Mouse (Mus musculus) 3T3-L1 (cell line): ENCODE data around the gene Ubox5.
"Not testable (repeated sequence)": the region's sequence is repeated elsewhere in the genome, so short reads cannot be mapped to it uniquely, and the experiment has no call there.

Source experiments
- DNase-seq: peaks from one replicate; pipeline ENCODE4 v3.0.0-alpha.2; 2015; ENCODE audit warnings: low read depth, low spot score

The Ubox5 gene

GRCm38 (mm10) chr2:130629839-130630203 lies at the start of gene Ubox5, which contains the start of gene Fastkd5:
Gene Ubox5 (minus strand): TSS chr2:130630038.
Gene Fastkd5 (minus strand): TSS chr2:130630027.
- DNase-seq: peak; percentile 94

GRCm38 (mm10) chr2:130679154-130679553 lies 49.3 kb upstream of the Ubox5 start:
- no peak for DNase-seq

- DNase-seq: no peak
Observed at GRCm38 (mm10) chr2:130677211-130677610, 47.4 kb upstream of the Ubox5 start.

DNA sequence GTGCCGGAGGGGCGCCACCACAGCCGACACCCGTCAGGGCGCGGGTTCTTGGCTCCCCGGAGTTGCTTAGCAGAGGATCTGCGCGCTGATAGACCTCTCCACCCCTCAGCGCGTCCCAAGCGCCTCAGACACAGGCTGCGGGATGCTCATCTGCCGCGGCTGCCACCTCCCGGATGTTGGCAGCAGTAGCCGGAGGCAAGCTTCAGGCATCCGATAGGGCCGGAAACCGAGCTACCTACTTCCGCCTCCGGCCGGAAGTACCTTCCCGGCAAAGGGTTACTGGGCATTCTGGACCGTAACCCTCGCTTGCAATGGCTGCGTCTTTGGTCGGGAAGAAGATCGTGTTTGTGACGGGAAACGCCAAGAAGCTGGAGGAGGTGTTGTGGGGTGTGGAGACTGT lies 37.7 kb upstream of the Ubox5 start, which contains the start of gene Itpa:
Gene Itpa, plus strand, starts transcription at position 52 of the 400 bp plus-strand sequence.
- peak; percentile 95 for DNase-seq

- peak; percentile 98 for DNase-seq
Observed at GRCm38 (mm10) chr2:130664102-130664701, 34.4 kb upstream of the Ubox5 start, which contains the start of gene Ddrgk1. Gene Ddrgk1 (minus strand): TSS chr2:130664659.

GRCm38 (mm10) chr2:130663342-130663741 lies 33.5 kb upstream of the Ubox5 start:
- no peak for DNase-seq

DNA sequence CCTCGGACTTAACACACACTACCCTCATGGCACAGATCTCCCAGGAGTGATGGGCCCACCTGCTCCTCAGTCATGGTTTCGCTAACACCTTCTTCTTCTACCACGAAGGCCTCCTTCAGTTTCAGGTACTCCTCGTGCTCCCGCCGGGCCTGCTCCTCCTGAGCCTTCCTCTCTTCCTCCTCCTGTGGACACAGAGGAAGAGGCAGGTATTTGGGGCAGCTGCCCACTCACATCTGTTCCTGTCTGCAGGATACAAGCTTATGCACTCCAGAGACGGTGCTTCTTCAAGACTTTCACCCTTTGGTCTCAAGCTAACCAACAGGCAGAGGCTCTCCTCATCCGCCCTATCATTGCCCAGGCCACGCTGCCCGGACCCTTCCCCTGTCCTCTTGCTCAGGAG lies 28.7 kb upstream of the Ubox5 start:
- no peak for DNase-seq

- DNase-seq: no peak
Observed at GRCm38 (mm10) chr2:130657541-130657940, 27.7 kb upstream of the Ubox5 start.

DNA sequence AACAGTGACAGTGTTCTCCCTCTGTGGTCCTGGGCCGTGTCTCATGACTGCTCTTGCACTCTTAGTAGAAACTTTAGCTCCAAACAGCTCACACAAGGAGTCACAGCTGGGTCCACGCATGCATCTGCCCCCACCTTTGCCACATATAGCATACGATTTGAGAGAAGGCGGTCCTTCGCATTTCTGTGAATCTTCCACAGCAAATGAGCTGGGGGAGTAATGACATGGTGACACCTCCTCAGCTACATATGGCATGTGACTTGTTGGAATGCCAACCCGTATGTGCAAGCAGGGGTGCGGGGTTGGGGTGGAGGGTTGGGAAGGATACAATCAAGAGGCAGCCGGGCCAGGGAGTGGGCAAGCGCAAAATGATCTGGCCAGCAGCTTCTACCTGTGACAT lies 26.7 kb upstream of the Ubox5 start:
- no peak for DNase-seq

DNA sequence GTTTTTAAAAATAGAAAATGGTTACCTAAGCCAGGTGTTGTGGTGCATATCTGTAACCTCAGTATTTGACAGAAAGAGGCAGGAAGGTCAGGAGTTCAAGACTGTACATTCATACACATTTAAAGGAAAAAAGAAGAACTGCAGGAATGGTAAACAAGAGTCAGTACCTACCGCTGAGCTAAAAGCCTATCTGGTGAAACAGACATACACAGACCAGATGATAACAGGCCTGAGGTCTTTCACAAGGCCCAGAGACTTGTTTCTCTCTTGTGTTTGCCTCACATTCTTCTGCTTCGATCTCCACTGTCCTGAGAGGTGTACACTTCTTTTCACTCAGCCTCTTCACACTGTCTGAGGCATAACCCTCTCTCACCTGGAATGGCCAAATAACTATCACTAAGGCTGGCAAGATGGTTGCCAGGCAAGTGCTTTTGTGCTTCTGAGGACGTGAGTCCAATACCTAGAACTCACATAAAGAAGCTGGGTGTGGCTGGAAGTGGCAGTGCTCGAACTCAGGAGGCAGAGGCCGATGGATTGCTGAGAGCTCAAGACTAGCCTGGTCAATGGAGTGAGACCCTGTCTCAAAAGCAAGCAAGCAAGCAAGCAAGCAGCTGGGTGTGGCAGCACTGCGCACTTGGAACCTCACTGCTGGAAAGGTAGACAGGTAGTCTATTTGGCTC lies 26.0 kb upstream of the Ubox5 start:
- DNase-seq: no peak

GRCm38 (mm10) chr2:130653760-130654159 lies 23.9 kb upstream of the Ubox5 start:
- no peak for DNase-seq

GRCm38 (mm10) chr2:130653303-130653702 lies 23.5 kb upstream of the Ubox5 start:
- no peak for DNase-seq

- DNase-seq: not testable (repeated sequence)
Observed at GRCm38 (mm10) chr2:130649028-130649427, 19.2 kb upstream of the Ubox5 start.

DNA sequence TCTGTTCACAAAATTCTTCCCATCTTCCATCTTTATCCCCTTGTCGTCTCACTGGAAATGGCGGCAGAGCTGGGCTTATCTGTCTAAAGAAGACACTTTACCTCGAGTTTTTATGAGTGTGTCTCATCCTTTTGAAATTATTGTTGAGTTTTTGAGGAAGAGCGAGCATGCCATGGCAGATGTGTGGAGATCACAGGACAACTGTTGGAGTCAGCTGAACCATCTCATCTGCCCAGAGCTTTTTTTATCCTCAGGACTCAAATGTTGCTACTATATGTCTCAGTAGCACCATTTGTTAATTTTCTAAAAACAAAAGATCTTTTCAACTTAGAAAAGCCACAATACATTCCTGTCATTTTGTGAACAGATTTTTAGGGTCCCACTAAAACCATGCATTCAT lies 15.4 kb upstream of the Ubox5 start:
- DNase-seq: no peak

DNA sequence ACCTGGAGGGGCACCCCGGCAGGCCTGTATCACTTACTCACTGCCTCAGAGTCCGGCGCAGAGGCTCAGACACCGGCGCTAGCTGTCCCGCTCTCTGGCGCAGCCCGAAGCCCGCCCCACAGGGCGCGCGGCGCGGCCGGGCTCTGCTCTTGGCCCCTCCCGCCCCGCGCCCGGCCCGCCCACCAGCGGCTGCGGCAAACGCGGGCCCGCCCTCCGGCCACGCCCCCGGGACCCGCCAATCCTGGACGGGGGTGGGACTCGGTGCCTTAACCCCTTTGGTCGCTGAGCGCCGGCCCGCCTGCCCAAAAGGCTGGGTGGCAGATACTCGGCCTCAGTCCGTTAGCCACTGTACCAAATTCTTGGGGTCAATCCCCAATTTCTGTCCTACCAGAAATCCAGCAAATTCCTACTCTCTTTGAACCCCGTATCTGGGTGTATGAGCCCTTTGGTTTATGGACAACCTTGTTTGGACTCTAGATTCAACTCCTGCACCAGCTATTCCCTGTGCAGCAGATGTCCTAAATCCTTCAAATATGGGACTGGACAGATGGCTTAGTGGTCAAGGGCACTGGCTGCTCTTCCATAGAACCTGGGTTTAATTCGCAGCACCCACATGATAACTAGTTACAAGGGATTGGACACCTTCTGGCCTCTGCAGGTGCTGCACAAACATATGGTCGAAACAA lies 13.0 kb upstream of the Ubox5 start, which contains the start of gene Lzts3:
Gene Lzts3, minus strand, starts transcription at position 120 of the 686 bp plus-strand sequence.
- DNase-seq: peak; percentile 86

GRCm38 (mm10) chr2:130642197-130642660 lies 12.4 kb upstream of the Ubox5 start:
- peak; percentile 26 for DNase-seq

DNA sequence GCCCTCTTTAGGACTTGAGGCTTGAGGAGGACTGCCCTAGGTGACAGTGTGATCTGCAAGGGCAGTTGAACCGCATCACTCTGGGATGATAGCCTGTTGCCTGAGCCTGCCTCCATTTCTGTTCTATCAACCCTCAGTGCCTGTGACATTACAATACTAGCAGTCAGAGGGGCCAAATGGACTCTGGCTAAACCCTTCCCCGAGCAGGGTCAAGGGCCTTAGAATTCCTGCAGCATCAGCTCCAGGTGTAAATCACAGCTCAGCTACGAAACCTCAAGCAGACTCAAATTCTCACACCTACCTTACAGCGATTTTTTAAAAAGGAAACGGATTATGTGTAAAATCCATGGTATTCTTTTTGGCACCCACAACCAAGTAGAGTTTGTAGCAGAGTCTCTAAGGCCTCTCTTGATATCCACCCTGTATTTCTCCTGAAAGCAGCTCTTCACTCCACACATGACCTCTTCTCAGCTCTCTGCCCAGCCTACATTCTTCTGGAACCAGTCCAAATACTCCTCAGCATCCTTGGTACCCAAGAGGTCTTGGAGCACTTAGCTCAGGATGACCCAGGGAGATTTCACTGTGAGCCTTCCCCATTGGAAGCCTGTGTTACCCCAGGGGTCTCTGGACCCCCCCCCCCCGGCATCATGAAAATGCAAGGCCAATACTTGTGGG lies 11.7 kb upstream of the Ubox5 start:
- DNase-seq: peak; percentile 24

DNA sequence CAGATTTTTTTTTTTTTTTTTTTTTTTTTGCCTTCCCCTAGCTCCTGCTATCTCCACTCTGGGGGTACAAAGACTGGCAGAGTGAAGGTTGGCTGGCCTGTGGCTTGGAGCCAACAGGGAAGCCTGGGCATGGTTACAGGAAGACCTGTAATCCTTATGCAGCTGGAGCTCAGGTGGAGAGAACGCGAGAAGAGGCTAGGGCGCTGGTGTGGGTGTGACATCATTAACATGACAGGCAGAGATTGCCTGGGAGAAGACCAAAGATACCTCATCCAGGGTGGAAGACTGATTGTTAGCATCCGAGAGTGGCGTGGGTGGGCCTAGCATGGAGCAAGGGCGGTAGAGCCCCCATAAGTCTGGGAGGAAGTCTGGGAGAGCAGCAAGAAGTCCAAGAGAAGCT lies 9.4 kb upstream of the Ubox5 start:
- DNase-seq: no peak

DNA sequence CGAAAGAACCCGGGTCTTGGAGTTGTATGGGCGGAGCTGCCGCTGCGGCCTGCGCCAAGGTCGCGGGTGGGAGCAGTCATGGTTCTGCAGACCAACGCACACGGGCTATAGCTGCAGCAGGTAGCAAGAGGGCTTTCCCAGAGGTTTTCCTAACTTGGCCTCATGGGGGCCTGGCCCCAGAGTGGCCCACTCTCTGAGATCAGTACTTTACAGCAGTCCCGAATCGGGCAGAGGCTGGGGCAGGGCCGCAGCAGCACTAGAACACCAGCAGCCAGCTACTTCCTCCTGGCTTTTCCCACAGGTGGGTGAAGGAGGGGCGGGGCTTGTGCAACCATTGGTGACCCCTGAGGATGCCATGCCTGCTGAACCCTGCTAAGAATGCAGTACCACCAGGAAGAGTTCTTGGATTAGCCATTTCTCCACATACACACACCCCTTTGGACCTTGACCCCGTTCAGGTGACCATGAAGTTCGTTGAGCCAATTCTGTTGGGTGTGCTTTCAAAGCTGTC lies 8.3 kb upstream of the Ubox5 start:
- no peak for DNase-seq

DNA sequence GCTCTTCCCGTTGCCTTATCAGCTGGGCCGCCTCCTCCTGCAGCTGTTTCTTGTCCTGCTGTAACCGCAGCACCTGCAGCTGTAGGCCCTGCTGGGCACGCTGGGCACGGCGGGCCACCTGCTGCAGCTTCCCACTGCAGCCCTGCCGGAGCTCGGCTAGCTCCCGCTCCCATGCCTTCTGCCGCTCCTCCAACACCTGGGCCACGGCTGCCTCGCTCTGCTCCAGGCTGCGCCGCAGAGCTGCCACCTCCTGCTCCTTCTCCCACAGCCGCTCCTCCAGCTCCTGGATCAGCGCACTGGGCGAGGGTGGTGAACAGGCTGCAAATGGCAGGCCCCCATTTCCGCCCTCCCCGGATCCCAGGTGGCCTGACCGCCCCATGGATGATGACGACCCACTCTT lies 6.0 kb upstream of the Ubox5 start:
- no peak for DNase-seq

- DNase-seq: no peak
Observed at GRCm38 (mm10) chr2:130634739-130635411, 5.0 kb upstream of the Ubox5 start.
